Mouse (Mus musculus) layer of hippocampus, postnatal 36 days (tissue): ENCODE results near the gene Obp2b. TPM values are rescaled to one million over a fixed set of nuclear protein-coding genes. Genes with fewer than 3 reads are reported as not detected.

Experiments used
- DNase-seq, 2 experiments: peaks; one replicate each; pipeline ENCODE4 v3.0.0; 2022
- total RNA-seq, 2 experiments: library from RNA; stranded (reverse); gene quantifications; 2 replicates each; pipeline ENCODE4 v1.2.3; 2021

Obp2b gene
- total RNA-seq, 2 experiments from 2014 or later, result 0.85 TPM; not detected in 1

DNA sequence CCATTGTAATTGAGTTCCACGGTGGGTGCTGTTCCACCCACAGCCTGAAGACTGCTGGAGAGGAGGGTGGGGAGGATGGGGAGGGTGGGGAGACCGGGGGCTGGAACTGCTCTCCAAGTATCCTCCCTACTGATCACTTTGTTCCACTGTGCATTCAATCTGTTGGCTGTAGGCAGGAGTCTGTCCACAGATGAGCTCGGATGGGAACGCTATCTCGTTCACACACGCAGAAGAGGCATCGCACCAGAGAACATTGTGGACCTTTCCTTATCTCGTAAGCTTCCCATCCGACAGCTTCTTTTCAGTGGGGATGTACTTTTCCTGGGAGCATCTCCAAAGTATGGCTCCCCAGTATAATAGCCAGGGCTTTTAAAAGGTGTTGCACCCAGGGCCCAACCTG, 42.3 kb downstream of the Obp2b start:
- no peak for DNase-seq

- no peak for DNase-seq
Observed at GRCm38 (mm10) chr2:25780921-25781320, 44.1 kb downstream of the Obp2b start.

DNA sequence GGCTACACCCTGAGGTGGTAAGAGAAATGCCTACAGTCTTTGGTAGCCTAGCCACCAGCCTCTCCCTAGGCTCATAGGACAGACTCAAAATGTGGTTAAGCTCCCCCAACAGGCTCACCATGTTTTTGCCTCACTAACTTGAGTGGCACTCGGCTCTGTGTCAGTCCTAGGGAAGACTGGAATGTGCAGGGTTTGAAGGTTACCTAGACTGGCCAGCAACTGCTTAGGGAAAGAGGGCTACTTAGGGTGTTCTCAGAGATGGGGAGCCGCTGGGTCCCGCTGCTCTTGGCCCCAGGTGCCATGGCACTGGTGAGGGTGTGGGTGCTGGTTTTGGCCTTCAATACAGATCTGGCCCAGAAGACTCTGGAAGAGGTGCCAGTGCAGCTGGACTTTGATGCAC, 45.1 kb downstream of the Obp2b start, which contains the start of gene Gm13539:
Gene Gm13539 (plus strand): TSS at position 301 of the 400 bp plus-strand sequence.
- DNase-seq, result no peak

GRCm38 (mm10) chr2:25785573-25786322, 48.9 kb downstream of the Obp2b start:
- DNase-seq, result no peak

DNA sequence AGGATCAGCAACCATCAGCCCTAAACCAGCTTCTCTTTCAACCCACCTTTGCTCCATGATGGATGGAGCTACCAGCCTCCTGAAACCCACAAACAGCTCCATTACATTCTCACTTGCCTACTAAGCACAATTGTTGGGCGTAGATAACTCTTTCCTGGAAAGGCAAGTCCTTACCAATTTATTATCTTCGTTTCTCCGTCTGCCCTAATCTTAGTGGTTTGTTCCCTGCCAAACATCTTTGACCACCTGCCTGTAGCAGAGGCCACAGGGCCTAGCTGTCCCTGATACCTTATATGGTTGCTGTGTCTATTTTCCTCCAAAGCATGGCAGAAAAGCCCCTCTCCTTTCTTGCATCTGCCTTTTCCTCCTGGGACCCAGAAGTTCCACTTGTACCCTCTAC, 52.3 kb downstream of the Obp2b start:
- DNase-seq, result no peak

Other genes starting within 250 kb of the Obp2b start
- gene Lcn12, start 243.1 kb upstream of the Obp2b start, total RNA-seq, result not detected
- gene Fbxw5, start 236.3 kb upstream of the Obp2b start, total RNA-seq, result 100 to 1,000 TPM; 115 to 116 TPM
- gene C8g, start 235.3 kb upstream of the Obp2b start, total RNA-seq, result 1 to 10 TPM in 1 of 2 experiments, under 1 TPM in 1; 0.88 to 1.5 TPM
- 10 to 100 TPM; 11.9 to 12.6 TPM for gene Traf2, start 190.1 kb upstream of the Obp2b start, total RNA-seq
- 100 to 1,000 TPM; 200 to 212 TPM for gene Edf1, start 179.2 kb upstream of the Obp2b start, total RNA-seq
- 1 to 10 TPM; 3.1 to 3.2 TPM for gene Mamdc4, start 162.2 kb upstream of the Obp2b start, total RNA-seq
- 10 to 100 TPM; 62.5 to 68.3 TPM for gene Phpt1, start 161.8 kb upstream of the Obp2b start, total RNA-seq
- gene Ajm1, start 155.3 kb upstream of the Obp2b start, total RNA-seq, result 100 to 1,000 TPM in 1 of 2 experiments, 10 to 100 TPM in 1; 96.4 to 117 TPM
- gene Rabl6, start 128.5 kb upstream of the Obp2b start, total RNA-seq, result 100 to 1,000 TPM; 142 to 155 TPM
- gene Ccdc183, start 119.3 kb upstream of the Obp2b start, total RNA-seq, result not detected
- 10 to 100 TPM; 13.1 to 16.6 TPM for gene Tmem141, start 115.0 kb upstream of the Obp2b start, total RNA-seq
- gene Fcna, start 109.0 kb upstream of the Obp2b start, total RNA-seq, result under 1 TPM; 0.32 to 0.43 TPM
- not detected for gene Lcn8, start 83.9 kb upstream of the Obp2b start, total RNA-seq
- not detected for gene Lcn5, start 79.1 kb upstream of the Obp2b start, total RNA-seq
- gene Lcn6, start 60.2 kb upstream of the Obp2b start, total RNA-seq, result not detected
- gene Lcn10, start 54.3 kb upstream of the Obp2b start, total RNA-seq, result not detected
- gene Obp2a, start 37.0 kb upstream of the Obp2b start, total RNA-seq, result not detected
- 10 to 100 TPM; 82.1 to 87.9 TPM for gene Bmyc, start 30.3 kb upstream of the Obp2b start, total RNA-seq
- gene Lcn3, start 28.6 kb downstream of the Obp2b start, total RNA-seq, result not detected
- not detected for gene Lcn11, start 40.0 kb downstream of the Obp2b start, total RNA-seq
- gene Gm13539, start 45.2 kb downstream of the Obp2b start, total RNA-seq, result not detected
- gene Glt6d1, start 78.8 kb downstream of the Obp2b start, total RNA-seq, result not detected
- gene Lcn9, start 86.1 kb downstream of the Obp2b start, total RNA-seq, result not detected
- not detected for gene Sohlh1, start 110.2 kb downstream of the Obp2b start, total RNA-seq
- gene Kcnt1, start 126.7 kb downstream of the Obp2b start, total RNA-seq, result 10 to 100 TPM; 29.7 to 45.1 TPM
- 100 to 1,000 TPM; 123 to 135 TPM for gene Camsap1, start 246.3 kb downstream of the Obp2b start, total RNA-seq